Mouse (Mus musculus): ENCODE data around the gene Chka. TPM values are rescaled to one million over a fixed set of nuclear protein-coding genes. Genes with fewer than 3 reads are reported as not detected.
A peak's percentile ranks its signal among the peaks of the same experiment; 100 is the strongest.

Gene Chka
- total and polyA plus RNA-seq, 3 experiments, result 7.6 to 13.0 (median 10.1) TPM

DNA sequence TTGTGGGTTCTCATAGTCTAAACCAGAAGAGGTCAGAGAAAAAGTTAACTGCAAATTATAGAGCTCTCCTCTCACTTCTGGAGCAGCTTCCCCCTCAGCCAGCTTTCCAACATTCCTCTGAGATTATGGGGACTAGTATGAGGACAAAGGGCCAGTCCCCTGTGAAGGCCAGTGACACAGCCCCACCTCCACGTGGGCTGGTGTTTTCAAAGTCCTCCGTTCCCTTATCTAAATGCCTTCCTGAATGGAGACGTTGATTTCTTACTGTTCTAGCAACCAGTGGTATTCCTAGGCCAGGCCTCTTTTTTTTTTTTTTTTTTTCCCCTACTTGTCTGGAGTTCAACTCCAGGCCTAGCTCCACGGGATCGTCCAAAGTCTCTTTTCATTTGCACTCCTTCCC lies 1.5 kb upstream of the Chka start:
- in situ Hi-C loops (cut with MboI; ENCODE audit: low pct_ligation_motif_present, low pct_unique_long_range_greater_than_20kb, low sequenced_read_pairs), result no loop called here
- no peak for TF ChIP-seq HCFC1 (IDR thresholded peaks at IDR 0.05; ENCODE audit: low read depth, low read length)
- no peak for TF ChIP-seq MAZ (IDR thresholded peaks at IDR 0.05; ENCODE audit: low read depth, low read length)
- TF ChIP-seq TBP (conservative IDR thresholded peaks at IDR 0.05; ENCODE audit: low read depth, low read length), result no peak
- no peak for TF ChIP-seq SMC3 (IDR thresholded peaks at IDR 0.05; ENCODE audit: low read depth, low read length)
- TF ChIP-seq ZNF384 (IDR thresholded peaks at IDR 0.05; ENCODE audit: low read depth, low read length), result no peak
- TF ChIP-seq KAT2A (IDR thresholded peaks at IDR 0.05; ENCODE audit: insufficient replicate concordance, low read length), result no peak
- TF ChIP-seq SIN3A (IDR thresholded peaks at IDR 0.05; ENCODE audit: low read length), result no peak
- TF ChIP-seq ELF1 (IDR thresholded peaks at IDR 0.05; ENCODE audit: low read depth, low read length), result no peak
- no peak for TF ChIP-seq BHLHE40 (IDR thresholded peaks at IDR 0.05; ENCODE audit: low read depth, low read length)
- TF ChIP-seq RCOR1 (conservative IDR thresholded peaks at IDR 0.05; ENCODE audit: low read depth, low read length), result no peak
- TF ChIP-seq JUND (conservative IDR thresholded peaks at IDR 0.05; ENCODE audit: low read depth, low read length), result no peak
- no peak for TF ChIP-seq ETS1 (conservative IDR thresholded peaks at IDR 0.05; ENCODE audit: low read depth, low read length)
- dilution Hi-C loops (cut with MboI; ENCODE audit: extremely low pct_ligation_motif_present, extremely low pct_unique_long_range_greater_than_20kb, low sequenced_read_pairs), result no loop called here

GRCm38 (mm10) chr19:3850847-3851469 lies 615 bp upstream of the Chka start:
- no peak overlapping the region for H3K27ac ChIP-seq (ENCODE audit: insufficient read depth, low read depth)
- H3K9ac ChIP-seq (ENCODE audit: insufficient read depth, low read depth), result peak overlapping the region; percentile 46; the same call in 1 of the 2 replicates
- H3K27me3 ChIP-seq (replicated peaks), result no peaks in the 10 kb centered on the region
- H3K4me2 ChIP-seq (ENCODE audit: insufficient read depth, low read depth, poor library complexity, severe bottlenecking), result peak overlapping the region; percentile 78
- peak; percentile 37 for DNase-seq (ENCODE audit: extremely low read depth)
- H3K79me2 ChIP-seq (replicated peaks; ENCODE audit: control insufficient read depth, extremely low read depth, insufficient read depth, poor library complexity, severe bottlenecking), result peaks cover 7% of the 10 kb centered on the region
- no peaks in the 10 kb centered on the region for H3K9me3 ChIP-seq (replicated peaks; ENCODE audit: low read length)
- in situ Hi-C loops (cut with MboI; ENCODE audit: low pct_ligation_motif_present, low pct_unique_long_range_greater_than_20kb, low sequenced_read_pairs), result no loop called here
- dilution Hi-C loops (cut with MboI; ENCODE audit: extremely low pct_ligation_motif_present, extremely low pct_unique_long_range_greater_than_20kb, low sequenced_read_pairs), result no loop called here
- H3K4me1 ChIP-seq (ENCODE audit: control insufficient read depth in 1 of 2, insufficient read depth in 2 of 2), result peaks cover 14 to 42% of the 10 kb centered on the region in 2 experiments
- TF ChIP-seq SIN3A (IDR thresholded peaks at IDR 0.05; ENCODE audit: low read length) (peak; percentile 85; the same call in 1 of the 2 replicates), EP300 (IDR thresholded peaks at IDR 0.05; ENCODE audit: low read length) (no peak), BHLHE40 (IDR thresholded peaks at IDR 0.05; ENCODE audit: low read depth, low read length) (peak; percentile 62), CTCF (conservative IDR thresholded peaks at IDR 0.05 in 1 of 2, IDR thresholded peaks at IDR 0.05 in 1 of 2; ENCODE audit: low read depth in 2 of 2, low read length in 2 of 2) (peak in 1 of 2 experiments; percentile 8; a peak in 1 of 4 replicates), ELF1 (IDR thresholded peaks at IDR 0.05; ENCODE audit: low read depth, low read length) (peak; percentile 8; the same call in 1 of the 2 replicates), PAX5 (IDR thresholded peaks at IDR 0.05; ENCODE audit: low read length) (no peak), MEF2A (IDR thresholded peaks at IDR 0.05; ENCODE audit: borderline replicate concordance, low read depth, low read length) (no peak), IRF4 (IDR thresholded peaks at IDR 0.05; ENCODE audit: low read depth, low read length) (0 out of 2 replicates have a peak, but pooled peaks have one; percentile 3), RAD21 (IDR thresholded peaks at IDR 0.05; ENCODE audit: low read depth, low read length) (peak; percentile 2)
- peak overlapping the region; percentile 67 to 80 (median 76) for H3K4me3 ChIP-seq (replicated peaks in 1 of 3; ENCODE audit: low read depth in 2 of 3, low read length in 2 of 3, poor library complexity in 1 of 3)
- H3K36me3 ChIP-seq (replicated peaks in 1 of 2; ENCODE audit: control insufficient read depth in 1 of 2, insufficient read depth in 1 of 2, low read length in 1 of 2), result no peaks in the 10 kb centered on the region

More for the DNA sequence above, 1.5 kb upstream of the Chka start:
- H3K79me2 ChIP-seq (replicated peaks; ENCODE audit: control insufficient read depth, extremely low read depth, insufficient read depth, poor library complexity, severe bottlenecking), result peaks cover 7% of the 10 kb centered on the region
- H3K9ac ChIP-seq (ENCODE audit: insufficient read depth, low read depth), result no peak overlapping the region
- no peak overlapping the region for H3K27ac ChIP-seq (ENCODE audit: insufficient read depth, low read depth)
- H3K27me3 ChIP-seq (replicated peaks), result no peaks in the 10 kb centered on the region
- no peaks in the 10 kb centered on the region for H3K9me3 ChIP-seq (replicated peaks; ENCODE audit: low read length)
- no peak overlapping the region for H3K4me3 ChIP-seq (replicated peaks in 1 of 3; ENCODE audit: low read depth in 2 of 3, low read length in 2 of 3, poor library complexity in 1 of 3)
- peaks cover 10 to 33% of the 10 kb centered on the region in 2 experiments for H3K4me1 ChIP-seq (ENCODE audit: control insufficient read depth in 1 of 2, insufficient read depth in 2 of 2)
- no peak overlapping the region for H3K4me2 ChIP-seq (ENCODE audit: insufficient read depth, low read depth, poor library complexity, severe bottlenecking)
- DNase-seq (ENCODE audit: extremely low read depth), result no peak
- no peaks in the 10 kb centered on the region for H3K36me3 ChIP-seq (replicated peaks in 1 of 2; ENCODE audit: control insufficient read depth in 1 of 2, insufficient read depth in 1 of 2, low read length in 1 of 2)
